Mouse (Mus musculus) left cerebral cortex, adult 8-10 months (tissue): ENCODE measurements at regions not wholly inside any gene's neighbourhood (a gene's known extent, or its start where the extent isn't known, plus 50 kb on each side); places are given as distances from the start of the nearest gene placed in this dataset.

Source experiments
- DNase-seq, 2 experiments: peaks; one replicate each; pipeline ENCODE4 v3.0.0; 2022; ENCODE audit warnings: low spot score in 2 of 2

GRCm38 (mm10) chr8:127977746-127978145 lies 380.7 kb upstream of the Nrp1 start:
- DNase-seq, result no peak

- no peak for DNase-seq
Observed at GRCm38 (mm10) chr8:127979180-127980030, 379.0 kb upstream of the Nrp1 start.

- no peak for DNase-seq
Observed at GRCm38 (mm10) chr8:127982165-127982564, 376.2 kb upstream of the Nrp1 start.

- no peak for DNase-seq
Observed at GRCm38 (mm10) chr8:127985616-127986015, 372.8 kb upstream of the Nrp1 start.

- no peak for DNase-seq
Observed at GRCm38 (mm10) chr8:127988887-127989286, 369.5 kb upstream of the Nrp1 start.

GRCm38 (mm10) chr8:127994898-127995297 lies 363.5 kb upstream of the Nrp1 start:
- DNase-seq, result no peak

GRCm38 (mm10) chr8:127995490-127995889 lies 362.9 kb upstream of the Nrp1 start:
- DNase-seq, result no peak

- no peak for DNase-seq
Observed at GRCm38 (mm10) chr8:128002386-128002785, 356.0 kb upstream of the Nrp1 start.

GRCm38 (mm10) chr8:128002806-128003205 lies 355.6 kb upstream of the Nrp1 start:
- no peak for DNase-seq

- DNase-seq, result no peak
Observed at GRCm38 (mm10) chr8:128003385-128003784, 355.0 kb upstream of the Nrp1 start.

GRCm38 (mm10) chr8:128003881-128004286 lies 354.5 kb upstream of the Nrp1 start:
- DNase-seq, result peak in 1 of 2 experiments; percentile 33

- no peak for DNase-seq
Observed at GRCm38 (mm10) chr8:128009393-128010010, 348.9 kb upstream of the Nrp1 start.

GRCm38 (mm10) chr8:128017171-128017570 lies 341.2 kb upstream of the Nrp1 start:
- DNase-seq, result no peak

- DNase-seq, result no peak
Observed at GRCm38 (mm10) chr8:128023661-128024060, 334.7 kb upstream of the Nrp1 start.

- DNase-seq, result no peak
Observed at GRCm38 (mm10) chr8:128024774-128025222, 333.6 kb upstream of the Nrp1 start.

- no peak for DNase-seq
Observed at GRCm38 (mm10) chr8:128025251-128025856, 333.1 kb upstream of the Nrp1 start.

GRCm38 (mm10) chr8:128026981-128027380 lies 331.4 kb upstream of the Nrp1 start:
- DNase-seq, result no peak

- peak; percentile 15 to 81 for DNase-seq
Observed at GRCm38 (mm10) chr8:128030335-128031280, 327.8 kb upstream of the Nrp1 start.

GRCm38 (mm10) chr8:128034127-128034526 lies 324.3 kb upstream of the Nrp1 start:
- DNase-seq, result no peak

- DNase-seq, result no peak
Observed at GRCm38 (mm10) chr8:128035672-128036071, 322.7 kb upstream of the Nrp1 start.
